Mouse (Mus musculus) ES-E14 (cell line): ENCODE measurements around the gene Hist1h3c. TPM values are rescaled to one million over a fixed set of nuclear protein-coding genes. Genes with fewer than 3 reads are reported as not detected.

Experiments used
- DNase-seq: peaks from one replicate; pipeline ENCODE4 v3.0.0-alpha.2; 2013; ENCODE audit warnings: low read depth, low spot score
- H3K27ac ChIP-seq: 2 replicates; pipeline ENCODE4 v1.5.1; 2012; ENCODE audit warnings: low read depth, mild to moderate bottlenecking, low read length, moderate library complexity, mixed read lengths; ENCODE audit not compliant: poor library complexity, insufficient read depth, severe bottlenecking
- H3K36me3 ChIP-seq: 2 replicates; pipeline ENCODE4 v1.6.1; 2012; ENCODE audit warnings: mild to moderate bottlenecking, low read length, moderate library complexity, mixed read lengths; ENCODE audit not compliant: control insufficient read depth, poor library complexity, insufficient read depth, severe bottlenecking
- H3K4me1 ChIP-seq, 2 experiments: fragments of 150-350 bp in 1 of 2; sonication (generic) in 1 of 2; 2 replicates each; pipeline ENCODE4 v1.6.1; 2012; ENCODE audit warnings: low read length in 2 of 2, mild to moderate bottlenecking in 1 of 2, mixed read lengths in 1 of 2; ENCODE audit not compliant: control insufficient read depth in 2 of 2, insufficient read depth in 2 of 2, poor library complexity in 1 of 2
- H3K4me3 ChIP-seq, 2 experiments: fragments of 150-350 bp in 1 of 2; sonication (generic) in 1 of 2; 2 replicates each; pipeline ENCODE4 v1.5.1; 2012; ENCODE audit warnings: low read length in 2 of 2, low read depth in 1 of 2, mild to moderate bottlenecking in 1 of 2, mixed read lengths in 1 of 2; ENCODE audit not compliant: insufficient read depth in 1 of 2, poor library complexity in 1 of 2, severe bottlenecking in 1 of 2
- H3K9ac ChIP-seq: 2 replicates; pipeline ENCODE4 v1.6.1; 2012; ENCODE audit warnings: low read depth, mild to moderate bottlenecking, low read length, mixed read lengths; ENCODE audit not compliant: poor library complexity, insufficient read depth, severe bottlenecking
- H3K9me3 ChIP-seq: fragments of 150-350 bp; sonication (generic); 2 replicates; pipeline ENCODE4 v1.6.1; 2012; ENCODE audit warnings: low read depth, mild to moderate bottlenecking, low read length; ENCODE audit not compliant: control insufficient read depth, insufficient read depth
- CHD2 ChIP-seq: IDR thresholded peaks from 2 replicates; pipeline ENCODE4 v1.6.1; 2014; ENCODE audit warnings: mild to moderate bottlenecking, low read depth, low read length, inconsistent platforms
- HCFC1 ChIP-seq: IDR thresholded peaks from 2 replicates; pipeline ENCODE4 v1.6.1; 2012; ENCODE audit warnings: low read length, inconsistent platforms, borderline replicate concordance; ENCODE audit not compliant: insufficient read depth
- MAFK ChIP-seq: IDR thresholded peaks from 2 replicates; pipeline ENCODE4 v1.6.1; 2014; ENCODE audit warnings: mild to moderate bottlenecking, low read depth, low read length, inconsistent platforms; ENCODE audit not compliant: insufficient read depth
- ZC3H11A ChIP-seq: IDR thresholded peaks from 2 replicates; pipeline ENCODE4 v1.6.1; 2012; ENCODE audit warnings: low read depth, mild to moderate bottlenecking, inconsistent platforms, low read length, borderline replicate concordance
- ZNF384 ChIP-seq: IDR thresholded peaks from 2 replicates; pipeline ENCODE4 v1.6.1; 2012; ENCODE audit warnings: low read depth, low read length, inconsistent platforms
- in situ Hi-C, 2 experiments: fragments of 600-800 bp; cut with MboI; formaldehyde crosslinking; loops; one replicate each; pipeline ENCODE4 v1.15.1; 2025; ENCODE audit warnings: low sequenced_read_pairs in 2 of 2, inconsistent platforms in 1 of 2; ENCODE audit not compliant: unreplicated experiment in 2 of 2
- total RNA-seq: library from RNA; depleted of rRNA; stranded (reverse); fragments of 300-350 nt; gene quantifications from 2 replicates; pipeline ENCODE4 v1.2.3, GENCODE M21; 2012

Hist1h3c gene
- total RNA-seq, 1 experiment: 1,161 TPM

DNA sequence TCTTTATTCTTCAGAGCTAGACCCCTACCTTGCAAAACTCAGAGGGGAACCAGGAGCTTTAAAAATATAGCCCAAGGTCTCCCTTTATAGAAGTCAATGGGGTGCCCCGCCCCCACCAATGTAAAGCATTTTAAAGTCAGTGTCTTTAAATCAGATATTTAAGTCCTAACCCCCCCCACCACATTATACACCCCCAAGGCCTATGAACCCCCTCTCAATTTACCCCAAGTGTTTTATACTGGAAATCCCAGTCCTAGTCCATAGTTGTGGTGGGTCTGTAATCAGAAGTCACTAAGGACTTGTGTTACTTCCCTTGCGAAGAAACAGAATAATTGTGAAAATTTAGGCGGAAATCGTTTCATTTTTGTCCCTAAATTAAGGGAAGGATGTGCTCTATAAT, 7.4 kb downstream of the Hist1h3c start:
- H3K9ac ChIP-seq: peak overlapping the region; percentile 91; the same call in 1 of the 2 replicates
- H3K27ac ChIP-seq: no peak overlapping the region; the same call in 1 of the 2 replicates
- H3K9me3 ChIP-seq: no peaks in the 10 kb centered on the region
- in situ Hi-C loops: no loop called here
- no peak for DNase-seq
- H3K4me1 ChIP-seq: peaks cover 0 to 3% of the 10 kb centered on the region in 2 experiments; a peak in 2 of 4 replicates
- H3K36me3 ChIP-seq: no peaks in the 10 kb centered on the region
- no peak for TF ChIP-seq MAFK
- TF ChIP-seq ZC3H11A: no peak
- TF ChIP-seq ZNF384: no peak
- no peak for TF ChIP-seq HCFC1
- TF ChIP-seq CHD2: no peak
- peak overlapping the region in 1 of 2 experiments; percentile 32; a peak in 2 of 4 replicates for H3K4me3 ChIP-seq

DNA sequence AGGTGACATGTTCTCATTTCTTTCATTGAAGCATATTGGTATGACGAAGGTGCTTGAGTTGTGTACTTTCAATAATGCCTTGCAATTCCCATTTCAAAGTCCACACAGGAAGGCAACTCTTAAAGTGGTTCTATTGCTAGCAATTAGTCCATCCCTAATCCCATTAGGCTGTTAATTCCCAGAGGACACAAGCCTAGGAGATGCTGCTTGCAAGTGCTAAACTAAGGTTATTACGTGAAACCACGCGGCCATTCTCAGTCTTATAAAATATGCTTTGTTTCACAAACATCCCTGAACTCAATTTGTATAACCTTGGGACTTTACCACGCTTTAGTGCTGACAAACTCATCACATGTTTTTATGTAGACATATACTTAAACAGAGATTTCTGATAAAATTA, 8.3 kb downstream of the Hist1h3c start:
- H3K9ac ChIP-seq: no peak overlapping the region
- no peak for DNase-seq
- in situ Hi-C loops: no loop called here
- TF ChIP-seq MAFK (no peak), ZC3H11A (no peak), ZNF384 (no peak), HCFC1 (no peak), CHD2 (no peak)
- no peaks in the 10 kb centered on the region for H3K36me3 ChIP-seq
- peaks cover 0 to 4% of the 10 kb centered on the region in 2 experiments; a peak in 1 of 4 replicates for H3K4me1 ChIP-seq
- no peak overlapping the region for H3K27ac ChIP-seq
- H3K4me3 ChIP-seq: no peak overlapping the region
- H3K9me3 ChIP-seq: no peaks in the 10 kb centered on the region

DNA sequence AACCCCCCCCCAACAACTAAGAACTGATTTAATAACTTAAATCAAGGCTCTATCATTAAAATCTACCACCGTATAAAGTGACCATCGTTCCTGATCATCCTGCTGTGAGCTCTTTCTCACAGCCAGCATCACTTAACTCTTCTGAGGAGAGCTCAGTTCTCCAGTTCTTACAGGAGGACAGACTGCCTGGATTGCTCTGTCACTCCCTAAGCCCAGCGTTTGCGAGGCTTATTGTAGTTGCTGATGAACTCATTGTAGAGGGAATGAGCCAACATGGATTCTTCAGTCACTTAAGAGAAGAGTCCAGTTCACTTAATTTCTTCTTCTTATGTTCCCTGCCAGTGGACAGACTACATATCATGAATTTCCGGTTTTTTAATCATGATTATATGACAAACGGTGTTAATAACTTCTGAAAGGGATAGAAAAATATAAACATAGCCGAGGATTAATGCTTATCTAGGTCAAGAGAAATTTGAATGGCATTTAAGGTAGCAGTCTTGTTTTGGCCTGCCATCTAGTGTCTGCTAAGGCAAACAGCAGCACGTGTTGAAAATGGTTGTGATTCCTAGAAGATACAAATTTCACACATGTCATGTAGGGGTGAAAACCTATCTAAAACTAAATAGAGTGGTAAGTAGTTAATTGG, 13.1 kb downstream of the Hist1h3c start:
- 0 out of 4 replicates have a peak, but pooled peaks cover 0 to 2% of the 10 kb centered on the region in 2 experiments for H3K4me1 ChIP-seq
- no peak overlapping the region for H3K27ac ChIP-seq
- H3K4me3 ChIP-seq: no peak overlapping the region
- no peak for DNase-seq
- TF ChIP-seq MAFK: no peak
- TF ChIP-seq CHD2: no peak
- TF ChIP-seq ZC3H11A: peak; percentile 33; the same call in 1 of the 2 replicates
- no peak for TF ChIP-seq HCFC1
- in situ Hi-C loops: no loop called here
- no peaks in the 10 kb centered on the region for H3K36me3 ChIP-seq
- H3K9ac ChIP-seq: no peak overlapping the region
- no peaks in the 10 kb centered on the region for H3K9me3 ChIP-seq

DNA sequence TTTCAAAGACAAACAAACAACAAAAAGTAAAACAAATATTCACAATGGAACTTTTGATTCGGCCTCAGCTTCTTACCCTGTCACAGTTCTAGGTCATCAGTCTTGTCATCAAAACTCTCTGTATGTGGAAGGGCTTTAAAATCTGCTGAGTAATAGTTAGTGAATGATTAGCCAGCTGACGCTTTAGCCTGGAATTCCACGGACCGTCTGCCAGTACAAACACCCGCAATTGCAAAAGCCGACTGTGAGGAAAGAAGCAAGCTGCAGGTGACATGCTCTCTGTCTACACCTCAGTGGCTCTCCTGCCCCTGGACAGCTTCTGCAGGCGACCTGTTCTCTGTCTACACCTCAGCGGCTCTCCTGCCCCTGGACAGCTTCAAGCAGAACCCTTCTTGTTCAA, 14.9 kb downstream of the Hist1h3c start:
- no peak for DNase-seq
- no peak overlapping the region for H3K4me3 ChIP-seq
- H3K36me3 ChIP-seq: no peaks in the 10 kb centered on the region
- no peak overlapping the region for H3K27ac ChIP-seq
- TF ChIP-seq HCFC1: no peak
- TF ChIP-seq ZNF384: no peak
- no peak for TF ChIP-seq ZC3H11A
- TF ChIP-seq CHD2: no peak
- no peaks in the 10 kb centered on the region for H3K9me3 ChIP-seq
- H3K4me1 ChIP-seq: 0 out of 4 replicates have a peak, but pooled peaks cover 0 to 2% of the 10 kb centered on the region in 2 experiments
- in situ Hi-C loops: no loop called here
- no peak overlapping the region for H3K9ac ChIP-seq

DNA sequence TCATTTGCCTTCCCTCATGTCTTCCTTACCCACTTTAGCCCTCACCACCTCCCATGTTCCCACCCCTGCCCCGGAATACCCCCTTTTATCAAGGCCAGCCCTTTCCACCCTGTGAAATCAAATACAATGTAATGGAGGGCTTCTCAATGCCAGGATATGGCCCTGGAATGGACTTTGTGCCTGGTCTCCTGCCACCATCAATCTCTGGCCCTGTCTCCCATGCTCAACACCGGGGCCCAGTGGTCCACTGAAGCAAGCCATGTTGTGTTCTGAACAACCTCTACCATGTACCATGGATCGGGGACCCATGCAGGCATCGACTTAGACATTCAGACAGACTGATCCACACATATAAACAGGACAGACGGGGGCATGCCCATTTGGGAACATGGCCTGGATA, 15.7 kb downstream of the Hist1h3c start:
- TF ChIP-seq CHD2 (no peak), MAFK (no peak), ZC3H11A (no peak), ZNF384 (no peak), HCFC1 (no peak)
- no peak overlapping the region for H3K9ac ChIP-seq
- in situ Hi-C loops: no loop called here
- no peak for DNase-seq
- no peak overlapping the region for H3K27ac ChIP-seq
- no peaks in the 10 kb centered on the region for H3K36me3 ChIP-seq
- 0 out of 4 replicates have a peak, but pooled peaks cover 0 to 2% of the 10 kb centered on the region in 2 experiments for H3K4me1 ChIP-seq
- no peak overlapping the region for H3K4me3 ChIP-seq
- no peaks in the 10 kb centered on the region for H3K9me3 ChIP-seq
